Mouse (Mus musculus): ENCODE data around the gene Oaz3.

The Oaz3 gene

DNA sequence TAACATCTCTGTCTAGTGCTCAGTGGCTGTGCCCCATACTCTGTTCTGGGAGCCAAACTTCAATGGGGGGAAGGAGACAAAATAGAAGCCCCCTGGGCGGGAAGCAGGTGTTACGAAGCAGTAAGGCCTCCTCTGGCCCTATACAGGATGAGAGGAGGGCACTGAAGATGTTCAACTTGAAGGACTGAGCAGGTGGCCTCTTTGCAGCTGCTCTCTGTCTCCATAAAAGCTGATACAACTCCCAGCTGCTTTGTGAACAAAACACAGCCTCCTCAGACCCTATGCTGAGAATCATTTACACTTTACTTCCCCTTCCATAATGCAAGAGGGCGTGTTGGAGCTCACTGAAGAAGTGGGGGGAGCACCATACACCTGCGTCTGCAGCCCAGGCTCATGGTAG lies 57.0 kb downstream of the Oaz3 start:
- no peak for DNase-seq

DNA sequence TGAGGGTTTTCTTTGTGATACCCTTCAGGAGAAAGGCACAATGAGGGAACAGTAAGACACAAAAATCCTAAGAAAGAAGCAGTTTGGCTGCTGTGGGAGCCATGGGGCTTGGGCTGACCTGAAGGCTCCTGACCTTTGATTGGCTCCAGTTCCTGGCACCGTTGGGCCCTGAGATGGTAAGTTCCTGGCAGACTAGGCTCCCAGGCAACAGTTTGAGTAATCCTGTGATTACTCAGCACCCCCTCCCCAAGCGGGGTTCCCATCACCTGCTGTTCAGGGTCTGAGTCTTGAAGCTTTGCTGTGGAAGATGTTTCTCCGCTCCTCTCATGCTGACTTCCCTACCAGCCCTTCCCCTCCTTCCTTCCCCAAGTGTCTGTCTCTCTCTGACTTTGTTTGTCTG lies 60.2 kb downstream of the Oaz3 start:
- DNase-seq, result no peak

Data from embryo, embryonic 11 days (tissue).